Mouse (Mus musculus) right cerebral cortex, postnatal 25 days (tissue): Measurements from ENCODE around the gene Mrpl53.

Source experiments
- DNase-seq: peaks from one replicate; pipeline ENCODE4 v3.0.0; 2022

The Mrpl53 gene

GRCm38 (mm10) chr6:83122961-83123360 lies 14.1 kb downstream of the Mrpl53 start:
- DNase-seq: no peak

GRCm38 (mm10) chr6:83124851-83125312 lies 16.0 kb downstream of the Mrpl53 start:
- DNase-seq: peak; percentile 89

GRCm38 (mm10) chr6:83125331-83125730 lies 16.5 kb downstream of the Mrpl53 start, which contains the start of gene Ino80b:
TSS of gene Ino80b (minus strand) at chr6:83125431.
- no peak for DNase-seq

GRCm38 (mm10) chr6:83127419-83127818 lies 18.6 kb downstream of the Mrpl53 start:
- DNase-seq: no peak

GRCm38 (mm10) chr6:83131469-83132034 lies 22.7 kb downstream of the Mrpl53 start:
- no peak for DNase-seq

GRCm38 (mm10) chr6:83132176-83132919 lies 23.5 kb downstream of the Mrpl53 start:
- DNase-seq: no peak

GRCm38 (mm10) chr6:83134226-83134625 lies 25.4 kb downstream of the Mrpl53 start:
- no peak for DNase-seq

- DNase-seq: no peak
Observed at GRCm38 (mm10) chr6:83134951-83135513, 26.2 kb downstream of the Mrpl53 start, which contains the start of gene Rtkn. TSS of gene Rtkn (plus strand) at chr6:83135463.

GRCm38 (mm10) chr6:83135571-83136161 lies 26.8 kb downstream of the Mrpl53 start:
- DNase-seq: no peak

- DNase-seq: no peak
Observed at GRCm38 (mm10) chr6:83136291-83136880, 27.5 kb downstream of the Mrpl53 start.

GRCm38 (mm10) chr6:83136881-83137575 lies 28.2 kb downstream of the Mrpl53 start:
- DNase-seq: no peak

- no peak for DNase-seq
Observed at GRCm38 (mm10) chr6:83137576-83137950, 28.7 kb downstream of the Mrpl53 start.

GRCm38 (mm10) chr6:83138056-83138455 lies 29.2 kb downstream of the Mrpl53 start:
- DNase-seq: no peak

GRCm38 (mm10) chr6:83140044-83140443 lies 31.2 kb downstream of the Mrpl53 start:
- no peak for DNase-seq

- DNase-seq: no peak
Observed at GRCm38 (mm10) chr6:83141636-83142035, 32.8 kb downstream of the Mrpl53 start.

GRCm38 (mm10) chr6:83142211-83142731 lies 33.4 kb downstream of the Mrpl53 start:
- DNase-seq: peak; percentile 76

GRCm38 (mm10) chr6:83142886-83143285 lies 34.0 kb downstream of the Mrpl53 start:
- DNase-seq: no peak

- DNase-seq: no peak
Observed at GRCm38 (mm10) chr6:83145209-83145608, 36.4 kb downstream of the Mrpl53 start.

- no peak for DNase-seq
Observed at GRCm38 (mm10) chr6:83145805-83146204, 37.0 kb downstream of the Mrpl53 start.

GRCm38 (mm10) chr6:83147280-83147679 lies 38.4 kb downstream of the Mrpl53 start:
- no peak for DNase-seq

GRCm38 (mm10) chr6:83151721-83152120 lies 42.9 kb downstream of the Mrpl53 start:
- no peak for DNase-seq

- DNase-seq: no peak
Observed at GRCm38 (mm10) chr6:83153038-83153437, 44.2 kb downstream of the Mrpl53 start.
